Mouse (Mus musculus): ENCODE data around the gene Ltk. TPM values are rescaled to one million over a fixed set of nuclear protein-coding genes. Genes with fewer than 3 reads are reported as not detected.

Gene Ltk
- under 1 TPM; 0.79 to 0.86 TPM for total RNA-seq (2021)
- long read RNA-seq, experiment 1, partial matches to known transcripts = 1 of 2 reads
- long read RNA-seq, experiment 1, other reads (novel, unspliced or antisense) = 1 of 2 reads
- long read RNA-seq, experiment 2 = 0 reads

- no peak for DNase-seq
These were observed at the start of gene Ltk for GRCm38 (mm10) chr2:119760251-119760650. Gene Ltk (minus strand): TSS chr2:119760431.

- no peak for DNase-seq
These were observed 48.6 kb upstream of the Ltk start for GRCm38 (mm10) chr2:119808881-119809280.

GRCm38 (mm10) chr2:119808438-119808837, 48.2 kb upstream of the Ltk start:
- DNase-seq = no peak

GRCm38 (mm10) chr2:119805536-119805935, 45.3 kb upstream of the Ltk start:
- DNase-seq = no peak

- DNase-seq = no peak
These were observed 44.5 kb upstream of the Ltk start for GRCm38 (mm10) chr2:119804776-119805175.

- no peak for DNase-seq
These were observed 44.0 kb upstream of the Ltk start for GRCm38 (mm10) chr2:119804275-119804628.

GRCm38 (mm10) chr2:119803618-119804274, 43.5 kb upstream of the Ltk start:
- no peak for DNase-seq

- DNase-seq = no peak
These were observed 42.8 kb upstream of the Ltk start for GRCm38 (mm10) chr2:119802767-119803617.

GRCm38 (mm10) chr2:119800876-119801846, 40.9 kb upstream of the Ltk start:
- no peak for DNase-seq

- no peak for DNase-seq
These were observed 39.8 kb upstream of the Ltk start for GRCm38 (mm10) chr2:119799961-119800550.

- peak; percentile 63 to 78 for DNase-seq
These were observed 39.1 kb upstream of the Ltk start for GRCm38 (mm10) chr2:119799181-119799960.

- DNase-seq = peak; percentile 70 to 80
These were observed 38.2 kb upstream of the Ltk start for GRCm38 (mm10) chr2:119798246-119798927.

GRCm38 (mm10) chr2:119797279-119797783, 37.1 kb upstream of the Ltk start, which contains the start of gene Tyro3:
Gene Tyro3 (plus strand): TSS chr2:119797733.
- no peak for DNase-seq

GRCm38 (mm10) chr2:119789996-119790395, 29.8 kb upstream of the Ltk start:
- DNase-seq = no peak

GRCm38 (mm10) chr2:119787206-119787883, 27.1 kb upstream of the Ltk start, which contains the start of gene Rpap1:
Gene Rpap1 (minus strand): TSS chr2:119787537.
- DNase-seq = peak; percentile 88 to 91

GRCm38 (mm10) chr2:119767246-119767645, 7.0 kb upstream of the Ltk start:
- DNase-seq = no peak

- DNase-seq = no peak
These were observed 3.7 kb upstream of the Ltk start for GRCm38 (mm10) chr2:119763924-119764323.

- DNase-seq = no peak
These were observed 2.0 kb upstream of the Ltk start for GRCm38 (mm10) chr2:119762276-119762675.

All from adrenal gland, postnatal 36 days (tissue).